Mouse (Mus musculus): ENCODE measurements around the gene Oser1.
"Not testable (repeated sequence)": the region's sequence is repeated elsewhere in the genome, so short reads cannot be mapped to it uniquely, and the experiment has no call there.

Oser1 gene

DNA sequence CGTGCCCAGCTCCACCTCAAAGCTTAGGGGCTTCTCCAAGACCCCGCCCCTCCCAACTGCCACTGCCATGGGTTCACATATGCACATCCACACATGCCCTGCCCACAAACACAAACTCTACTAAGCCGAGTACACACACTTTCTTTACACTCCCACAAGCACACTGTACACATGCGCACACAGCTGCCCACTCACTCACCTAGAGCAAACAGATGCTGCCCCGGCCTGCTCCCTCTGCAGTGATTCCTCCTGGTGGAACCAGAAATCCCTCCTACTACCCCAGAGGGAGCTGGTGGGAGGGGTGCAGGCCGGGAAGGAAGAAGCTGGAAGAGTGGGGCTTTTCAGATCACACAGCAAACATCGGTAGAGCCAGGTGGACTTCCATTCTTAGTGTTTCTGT lies 19.5 kb upstream of the Oser1 start:
- in situ Hi-C loops (cut with MboI, MseI), result no loop called here

DNA sequence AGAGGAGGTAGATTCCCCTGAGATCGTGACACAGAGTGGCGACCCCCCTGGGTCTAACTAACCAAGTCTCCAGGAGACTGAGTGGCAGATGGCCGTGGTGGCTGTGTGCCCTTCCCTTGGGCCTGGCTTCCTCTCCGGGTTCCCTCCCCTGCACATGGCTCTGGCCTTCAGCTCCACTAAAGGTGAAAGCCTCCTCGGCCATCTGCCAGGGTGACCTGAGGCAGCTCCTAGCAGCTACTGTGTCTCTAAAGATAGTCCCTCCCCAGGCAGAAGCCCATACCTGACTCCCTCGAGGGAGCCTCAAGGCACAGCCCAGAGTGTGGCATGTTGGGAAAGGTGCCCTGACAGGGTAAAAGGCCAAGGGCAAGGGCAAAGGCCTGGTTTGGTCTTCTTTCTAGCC lies 19.0 kb upstream of the Oser1 start:
- in situ Hi-C loops (cut with MboI, MseI), result no loop called here

GRCm38 (mm10) chr2:163439488-163439887 lies 15.0 kb upstream of the Oser1 start:
- in situ Hi-C loops (cut with MboI, MseI), result no loop called here

DNA sequence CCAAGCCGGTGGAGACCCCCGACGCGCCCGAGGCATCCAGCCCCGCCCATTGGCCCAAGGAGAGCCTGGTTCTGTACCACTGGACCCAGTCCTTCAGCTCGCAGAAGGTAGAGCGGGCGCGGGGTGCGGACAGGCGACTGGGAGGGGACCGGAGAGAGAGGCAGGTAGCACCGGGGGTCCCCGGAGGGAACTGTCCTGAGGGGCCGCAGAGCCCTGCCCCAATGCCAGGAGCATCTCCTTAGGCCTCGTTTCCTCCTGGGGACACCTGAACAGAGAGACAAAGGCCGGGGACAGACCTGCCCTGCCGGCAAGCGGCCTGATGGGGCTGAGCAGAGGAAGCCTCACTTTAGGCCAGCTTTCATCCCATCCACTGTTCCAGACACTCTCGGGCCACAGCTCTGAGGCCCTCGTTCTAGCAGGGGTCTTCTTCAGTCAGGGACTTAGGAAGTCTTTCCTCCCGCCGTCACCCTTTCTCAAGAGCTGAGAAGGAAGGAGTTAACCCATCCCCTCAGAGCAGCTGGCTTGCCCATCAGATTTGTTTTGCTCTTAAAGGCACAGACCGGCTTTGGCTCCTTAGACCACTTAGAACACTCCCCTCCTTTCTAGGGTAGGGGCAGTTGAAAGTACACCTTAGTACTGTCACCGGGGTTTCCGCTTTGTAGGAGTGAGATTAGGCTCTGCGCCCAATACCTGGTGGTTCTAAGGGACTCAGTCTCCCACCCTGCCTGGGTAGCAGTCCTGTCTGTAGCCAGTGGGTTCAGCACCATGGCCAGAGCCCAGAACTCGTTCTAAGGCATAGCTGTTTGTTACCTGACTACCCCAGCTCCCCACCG lies 14.3 kb upstream of the Oser1 start:
- in situ Hi-C loops (cut with MboI, MseI), result no loop called here

DNA sequence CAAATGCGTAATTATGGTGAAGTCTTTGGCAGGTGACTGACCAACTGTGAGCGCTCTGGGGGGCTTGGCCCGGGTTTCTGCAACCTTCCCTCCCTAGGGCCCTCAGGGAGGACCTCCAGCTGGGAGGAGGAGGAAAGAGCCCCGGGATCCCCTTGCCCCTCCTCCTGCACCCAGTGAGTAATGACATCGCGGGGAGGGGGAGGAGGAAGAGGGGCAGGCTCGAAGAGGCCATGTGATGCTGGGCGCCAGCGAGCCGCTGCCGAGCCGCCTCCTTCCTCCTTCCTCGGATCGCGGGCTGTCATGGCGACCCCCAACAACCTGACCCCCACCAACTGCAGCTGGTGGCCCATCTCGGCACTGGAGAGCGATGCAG lies 13.7 kb upstream of the Oser1 start, which contains the start of gene Gdap1l1:
Gdap1l1 (plus strand) TSS at position 231 of the 373 bp plus-strand sequence.
- in situ Hi-C loops (cut with MboI, MseI), result no loop called here

DNA sequence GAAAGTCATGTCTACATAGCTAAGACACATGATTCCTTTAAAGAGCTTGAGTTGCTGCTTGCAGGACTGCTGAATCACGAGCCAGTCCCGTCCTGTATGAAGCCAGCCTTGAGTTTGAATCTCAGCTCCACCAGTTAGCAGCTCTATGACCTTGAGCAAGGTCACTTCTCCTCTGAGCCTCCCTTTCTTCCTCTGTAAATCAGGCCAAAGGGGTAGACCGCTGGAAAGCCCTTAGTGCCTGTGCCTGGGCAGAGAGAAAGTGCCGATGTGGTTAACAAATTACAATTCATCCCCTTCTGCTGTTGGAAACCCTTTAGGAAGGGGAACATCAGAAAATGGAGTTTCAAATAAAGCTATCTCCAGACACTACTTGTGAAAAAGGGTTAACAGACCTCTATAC lies 13.3 kb upstream of the Oser1 start:
- in situ Hi-C loops (cut with MboI, MseI), result no loop called here

DNA sequence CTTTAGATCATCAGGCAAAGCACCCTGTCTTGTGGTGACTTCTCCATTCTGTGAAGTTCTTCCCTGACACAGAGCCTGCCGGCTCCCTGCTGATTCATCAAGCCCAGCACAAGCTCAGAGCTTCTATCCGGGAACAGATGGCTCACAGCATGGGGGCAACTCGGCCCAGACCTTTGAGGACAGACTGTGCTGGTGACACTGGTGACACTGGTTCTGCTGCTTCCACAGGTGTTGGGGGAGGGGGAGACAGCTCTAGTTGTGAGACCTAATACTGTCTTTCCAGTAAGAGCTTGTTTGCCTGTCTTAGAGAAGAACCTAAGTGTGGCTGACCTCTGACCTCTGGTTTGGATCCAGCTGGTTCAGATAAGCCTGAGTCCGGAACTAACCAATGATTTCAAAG lies 9.5 kb upstream of the Oser1 start:
- in situ Hi-C loops (cut with MboI, MseI), result loop anchor here (5.0 kb wide), 1 partner anchor 33 kb away; no protein-coding TSS in a partner anchor

- in situ Hi-C loops (cut with MboI, MseI), result loop anchor here (5.0 kb wide), 1 partner anchor 36 kb away; no protein-coding TSS in a partner anchor
Observed at GRCm38 (mm10) chr2:163431289-163431688, 6.8 kb upstream of the Oser1 start.

DNA sequence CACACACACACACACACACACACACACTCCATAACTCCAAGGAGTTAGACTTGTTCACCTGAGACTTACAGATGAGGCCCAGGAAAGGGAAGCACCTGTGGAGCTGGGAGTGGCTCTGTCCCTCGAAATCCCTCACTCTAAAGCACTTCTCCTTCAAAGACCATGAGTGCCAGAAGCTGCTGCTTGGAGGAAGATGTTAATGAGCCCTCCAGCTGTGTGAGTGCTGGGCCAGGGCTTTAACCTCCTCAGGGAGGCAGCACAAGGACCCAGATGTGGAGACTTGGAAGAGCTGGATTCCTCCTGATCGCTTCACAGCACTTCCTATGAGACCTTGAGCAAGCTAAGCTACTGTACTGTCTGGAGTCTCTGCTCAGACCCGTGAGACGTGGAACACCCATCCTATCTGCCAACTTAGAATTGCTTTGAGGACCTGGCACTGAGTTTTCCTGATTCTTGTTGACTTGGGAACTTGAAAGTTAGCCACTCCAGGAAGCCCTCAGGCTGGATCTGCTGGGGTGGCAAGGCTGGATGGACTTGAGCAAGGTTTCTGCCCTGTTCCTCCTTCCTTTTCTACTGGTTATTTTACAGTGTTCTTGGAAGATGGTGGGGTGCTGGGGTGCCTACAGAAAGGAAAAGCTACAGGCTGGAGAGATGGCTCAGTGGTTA lies 4.0 kb upstream of the Oser1 start:
- in situ Hi-C loops (cut with MboI, MseI), result loop anchor here (10.0 kb wide), 1 partner anchor 166 kb away; no protein-coding TSS in a partner anchor

GRCm38 (mm10) chr2:163422895-163423660 lies 1.4 kb downstream of the Oser1 start:
- in situ Hi-C loops (cut with MboI, MseI), result loop anchor here (10.0 kb wide), 1 partner anchor 172 kb away; no protein-coding TSS in a partner anchor

GRCm38 (mm10) chr2:163420366-163420886 lies 4.1 kb downstream of the Oser1 start:
- in situ Hi-C loops (cut with MboI, MseI), result loop anchor here (10.0 kb wide), 1 partner anchor 174 kb away; no protein-coding TSS in a partner anchor

GRCm38 (mm10) chr2:163419346-163420045 lies 5.0 kb downstream of the Oser1 start:
- in situ Hi-C loops (cut with MboI, MseI), result loop anchor here (5.0 to 10.0 kb wide), 2 partner anchors 175 to 492 kb away; no protein-coding TSS in a partner anchor

GRCm38 (mm10) chr2:163418841-163419345 lies 5.6 kb downstream of the Oser1 start:
- in situ Hi-C loops (cut with MboI, MseI), result loop anchor here (5.0 kb wide), 1 partner anchor 492 kb away; no protein-coding TSS in a partner anchor

- in situ Hi-C loops (cut with MboI, MseI), result loop anchor here (5.0 kb wide), 1 partner anchor 491 kb away; no protein-coding TSS in a partner anchor
Observed at GRCm38 (mm10) chr2:163417830-163418229, 6.7 kb downstream of the Oser1 start.

DNA sequence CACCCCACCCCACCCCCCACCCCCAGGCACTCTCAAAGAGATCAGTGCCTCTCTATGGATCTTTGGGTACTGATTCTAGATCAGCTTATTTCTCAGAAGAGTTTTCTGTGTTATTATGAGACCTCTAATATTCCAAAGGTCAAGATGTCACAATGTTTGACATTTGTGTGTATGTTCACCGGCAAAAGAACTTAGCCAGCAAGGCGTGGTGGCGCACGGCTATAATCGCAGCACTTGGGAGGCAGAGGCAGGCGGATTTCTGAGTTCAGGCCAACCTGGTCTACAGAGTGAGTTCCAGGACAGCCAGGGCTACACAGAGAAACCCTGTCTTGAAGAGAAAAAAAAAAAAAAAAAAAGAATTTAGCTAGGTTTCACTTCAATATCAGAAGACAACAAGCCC lies 7.5 kb downstream of the Oser1 start:
- in situ Hi-C loops (cut with MboI, MseI), result loop anchor here (5.0 kb wide), 1 partner anchor 490 kb away; no protein-coding TSS in a partner anchor

DNA sequence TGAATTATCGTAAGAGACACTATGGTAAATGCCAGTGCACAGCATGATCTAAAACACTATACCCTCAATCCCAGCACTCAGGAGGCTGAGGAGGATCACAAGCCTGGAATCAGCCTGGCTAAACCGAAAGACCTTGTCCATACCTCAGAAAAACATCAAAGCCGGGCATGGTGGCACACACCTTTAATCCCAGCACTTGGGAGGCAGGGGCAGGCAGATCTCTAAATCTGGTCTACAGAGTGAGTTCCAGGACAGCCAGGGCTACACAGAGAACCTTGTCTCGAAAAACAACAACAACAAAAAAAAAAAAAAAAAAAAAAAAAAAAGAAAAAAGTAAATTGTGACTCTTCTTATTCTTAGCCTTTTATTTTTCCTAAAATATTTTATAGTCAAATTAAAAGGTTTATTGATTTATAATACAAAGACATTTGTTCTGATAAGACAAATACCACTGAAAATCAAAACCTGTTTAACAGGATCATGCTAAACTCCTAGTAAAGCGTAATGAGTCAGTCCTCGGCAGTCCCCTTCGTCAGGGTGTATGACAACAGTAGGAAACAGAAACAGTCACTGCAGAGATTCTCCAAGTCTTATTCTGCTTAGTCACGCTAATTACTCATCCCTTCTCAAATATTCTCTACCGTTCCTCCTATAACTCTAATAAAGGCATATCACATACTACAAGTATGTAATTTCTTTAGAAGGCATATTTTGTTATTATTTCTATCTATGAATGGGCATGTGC lies 11.5 kb downstream of the Oser1 start:
- in situ Hi-C loops (cut with MboI, MseI), result no loop called here

- in situ Hi-C loops (cut with MboI, MseI), result no loop called here
Observed at GRCm38 (mm10) chr2:163412419-163412818, 12.1 kb downstream of the Oser1 start.

- in situ Hi-C loops (cut with MboI, MseI), result no loop called here
Observed at GRCm38 (mm10) chr2:163411840-163412239, 12.7 kb downstream of the Oser1 start.

DNA sequence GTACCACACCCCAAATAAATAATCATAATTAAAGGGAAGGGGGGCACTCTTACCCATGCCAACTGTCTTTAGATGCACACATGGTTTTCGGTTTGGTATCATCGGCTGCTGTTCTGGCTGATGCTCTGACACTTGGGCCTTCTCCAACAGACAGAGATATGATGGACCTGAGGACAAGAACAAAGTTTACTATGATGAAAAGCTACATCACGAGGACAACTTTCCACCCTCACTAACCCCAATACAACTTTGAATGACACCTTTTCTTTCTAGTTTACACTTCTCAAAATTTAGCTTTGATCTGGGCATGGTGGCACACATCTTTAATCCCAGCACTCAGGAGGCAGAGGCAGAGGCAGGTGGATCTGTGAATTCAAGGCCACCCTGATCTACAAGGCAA lies 13.2 kb downstream of the Oser1 start:
- in situ Hi-C loops (cut with MboI, MseI), result not testable (repeated sequence)

DNA sequence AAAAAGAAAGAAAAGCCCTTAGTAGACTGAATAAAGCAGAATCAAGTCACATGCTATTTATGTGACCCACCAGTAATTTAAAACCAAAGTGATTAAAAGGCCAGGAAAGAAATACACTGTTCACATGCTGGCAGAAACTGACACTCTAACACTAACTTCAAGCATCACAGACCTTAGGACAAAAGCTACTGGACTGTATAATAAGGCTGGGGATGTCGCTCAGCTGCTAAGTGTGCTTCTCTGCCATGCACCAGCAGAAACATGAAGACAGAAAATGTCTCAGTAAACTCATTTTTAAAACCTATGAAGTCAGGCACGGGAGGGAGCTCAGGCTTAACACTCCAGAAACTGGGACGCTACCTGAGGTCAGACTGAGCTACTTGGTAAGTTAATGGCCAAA lies 14.3 kb downstream of the Oser1 start:
- in situ Hi-C loops (cut with MboI, MseI), result no loop called here

Measured in regulatory T cell (primary cell).